Mouse (Mus musculus) cortical plate, adult 2 months (tissue): ENCODE measurements around the gene Pdx1. TPM values are rescaled to one million over a fixed set of nuclear protein-coding genes. Genes with fewer than 3 reads are reported as not detected.
A peak's percentile ranks its signal among the peaks of the same experiment; 100 is the strongest.

Source experiments
- H3K27ac ChIP-seq: fragments of 200-500 bp; 2 replicates; pipeline ENCODE4 v1.5.1; 2012; ENCODE audit warnings: low read length, control low read depth, inconsistent platforms; ENCODE audit not compliant: insufficient read depth
- H3K4me1 ChIP-seq: fragments of 200-500 bp; 2 replicates; pipeline ENCODE4 v1.6.1; 2011; ENCODE audit warnings: low read length; ENCODE audit not compliant: control insufficient read depth, insufficient read depth
- H3K4me3 ChIP-seq: fragments of 200-500 bp; 2 replicates; pipeline ENCODE4 v1.5.1; 2011; ENCODE audit warnings: mild to moderate bottlenecking, low read length, control low read depth; ENCODE audit not compliant: insufficient read depth
- CTCF ChIP-seq: fragments of 200-500 bp; IDR thresholded peaks from 2 replicates; pipeline ENCODE4 v1.5.1; 2011; ENCODE audit warnings: mild to moderate bottlenecking, control low read depth, low read length; ENCODE audit not compliant: insufficient read depth; ENCODE audit errors: extremely low read depth
- POLR2A ChIP-seq: fragments of 200-500 bp; IDR thresholded peaks from 2 replicates; pipeline ENCODE4 v1.6.1; 2011; ENCODE audit warnings: mild to moderate bottlenecking, low read length, control low read depth; ENCODE audit not compliant: insufficient read depth; ENCODE audit errors: extremely low read depth
- polyA plus RNA-seq: library from polyadenylated mRNA; depleted of rRNA; stranded (reverse); fragments of >200 nt; gene quantifications from 2 replicates; pipeline ENCODE4 v1.2.3, GENCODE M21; 2012

Gene Pdx1
- polyA plus RNA-seq, 1 experiment = not detected

GRCm38 (mm10) chr5:147277547-147277925 lies 7.8 kb downstream of the Pdx1 start:
- Histone ChIP-seq H3K4me3 (no peak overlapping the region), H3K4me1 (no peaks in the 10 kb centered on the region), H3K27ac (no peak overlapping the region)
- no peak for TF ChIP-seq CTCF
- no peak for TF ChIP-seq POLR2A

- Histone ChIP-seq H3K4me1 (no peaks in the 10 kb centered on the region), H3K27ac (no peak overlapping the region), H3K4me3 (no peak overlapping the region)
- no peak for TF ChIP-seq POLR2A
- no peak for TF ChIP-seq CTCF
Observed at GRCm38 (mm10) chr5:147284365-147284764, 14.6 kb downstream of the Pdx1 start.

- Histone ChIP-seq H3K27ac (no peak overlapping the region), H3K4me3 (no peak overlapping the region), H3K4me1 (no peaks in the 10 kb centered on the region)
- no peak for TF ChIP-seq CTCF
- TF ChIP-seq POLR2A = no peak
Observed at GRCm38 (mm10) chr5:147291764-147292505, 22.2 kb downstream of the Pdx1 start.

- Histone ChIP-seq H3K27ac (no peak overlapping the region), H3K4me3 (no peak overlapping the region), H3K4me1 (no peaks in the 10 kb centered on the region)
- TF ChIP-seq CTCF (no peak), POLR2A (no peak)
Observed at GRCm38 (mm10) chr5:147292506-147293120, 22.9 kb downstream of the Pdx1 start.

- Histone ChIP-seq H3K4me3 (no peak overlapping the region), H3K4me1 (no peaks in the 10 kb centered on the region), H3K27ac (no peak overlapping the region)
- TF ChIP-seq CTCF = peak; percentile 67
- no peak for TF ChIP-seq POLR2A
Observed at GRCm38 (mm10) chr5:147293127-147293910, 23.6 kb downstream of the Pdx1 start.

- no peak overlapping the region for H3K27ac ChIP-seq
- no peak for TF ChIP-seq POLR2A
- no peak for TF ChIP-seq CTCF
- no peak overlapping the region for H3K4me3 ChIP-seq
- no peaks in the 10 kb centered on the region for H3K4me1 ChIP-seq
Observed at GRCm38 (mm10) chr5:147294121-147294520, 24.4 kb downstream of the Pdx1 start.

- Histone ChIP-seq H3K27ac (no peak overlapping the region), H3K4me1 (no peaks in the 10 kb centered on the region), H3K4me3 (no peak overlapping the region)
- TF ChIP-seq POLR2A (no peak), CTCF (no peak)
Observed at GRCm38 (mm10) chr5:147297249-147297648, 27.5 kb downstream of the Pdx1 start.

GRCm38 (mm10) chr5:147299255-147300000 lies 29.7 kb downstream of the Pdx1 start:
- Histone ChIP-seq H3K4me1 (no peaks in the 10 kb centered on the region), H3K27ac (no peak overlapping the region), H3K4me3 (no peak overlapping the region)
- no peak for TF ChIP-seq POLR2A
- peak; percentile 42 for TF ChIP-seq CTCF

GRCm38 (mm10) chr5:147300001-147300363 lies 30.2 kb downstream of the Pdx1 start:
- no peak overlapping the region for H3K27ac ChIP-seq
- H3K4me1 ChIP-seq = no peaks in the 10 kb centered on the region
- no peak for TF ChIP-seq CTCF
- no peak overlapping the region for H3K4me3 ChIP-seq
